Mouse (Mus musculus) lung, postnatal 0 days (tissue): ENCODE measurements around the gene Srm.

Experiments
- CTCF ChIP-seq: IDR thresholded peaks from 2 replicates; pipeline ENCODE4 v1.5.1; 2016; ENCODE audit warnings: antibody characterized with exemption, mild to moderate bottlenecking
- EP300 ChIP-seq: IDR thresholded peaks from 2 replicates; pipeline ENCODE4 v1.6.1; 2016; ENCODE audit warnings: antibody characterized with exemption, mild to moderate bottlenecking, control low read depth

DNA sequence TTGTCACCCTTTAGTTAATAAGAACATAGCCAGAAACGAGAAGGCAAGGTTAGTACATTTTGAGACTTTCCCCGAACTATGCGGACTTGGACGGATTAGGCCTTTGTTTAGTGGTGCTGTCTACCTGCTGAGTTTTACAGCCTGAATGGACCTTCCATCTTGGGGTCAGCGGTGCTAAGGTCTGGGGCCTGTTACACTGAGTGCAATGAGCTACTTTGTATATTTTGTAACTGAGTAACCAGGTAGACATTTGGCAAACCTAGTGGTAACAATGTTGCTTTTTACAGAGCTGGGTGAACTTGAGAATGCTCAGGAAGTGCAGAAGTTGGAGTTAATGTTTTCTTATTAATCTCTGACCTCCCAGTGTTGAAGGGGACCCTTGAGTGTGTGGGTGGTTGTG, 49.8 kb downstream of the Srm start:
- TF ChIP-seq CTCF: no peak
- TF ChIP-seq EP300: no peak
